Mouse (Mus musculus) ES-Bruce4 (cell line): Measurements from ENCODE around the gene Nmnat2. TPM values are rescaled to one million over a fixed set of nuclear protein-coding genes. Genes with fewer than 3 reads are reported as not detected.
A peak's percentile ranks its signal among the peaks of the same experiment; 100 is the strongest.

Experiments
- H3K27ac ChIP-seq: 2 replicates; pipeline ENCODE4 v1.5.1; 2012; ENCODE audit warnings: low read length, inconsistent platforms; ENCODE audit not compliant: insufficient read depth
- H3K27me3 ChIP-seq: 2 replicates; pipeline ENCODE4 v1.6.1; 2012; ENCODE audit warnings: mild to moderate bottlenecking, low read length, inconsistent platforms; ENCODE audit not compliant: control insufficient read depth, poor library complexity, insufficient read depth, severe bottlenecking
- H3K36me3 ChIP-seq: 2 replicates; pipeline ENCODE4 v1.6.1; 2012; ENCODE audit warnings: inconsistent platforms, mild to moderate bottlenecking, low read length, moderate library complexity; ENCODE audit not compliant: control insufficient read depth, poor library complexity, insufficient read depth, severe bottlenecking
- H3K4me1 ChIP-seq: one replicate; pipeline ENCODE4 v1.8.1; 2011; ENCODE audit warnings: low read length; ENCODE audit not compliant: control insufficient read depth, insufficient read depth
- H3K4me3 ChIP-seq: 2 replicates; pipeline ENCODE4 v1.5.1; 2011; ENCODE audit warnings: low read depth, mild to moderate bottlenecking, low read length
- H3K9ac ChIP-seq: 2 replicates; pipeline ENCODE4 v1.6.1; 2012; ENCODE audit warnings: low read depth, mild to moderate bottlenecking, inconsistent platforms; ENCODE audit not compliant: poor library complexity, severe bottlenecking
- H3K9me3 ChIP-seq: replicated peaks from 2 replicates; pipeline ENCODE4 v1.6.1; 2012; ENCODE audit warnings: mild to moderate bottlenecking, low read length, inconsistent platforms; ENCODE audit not compliant: control insufficient read depth, poor library complexity, insufficient read depth, severe bottlenecking
- CTCF ChIP-seq: IDR thresholded peaks from one replicate; pipeline ENCODE4 v1.8.1; 2011; ENCODE audit warnings: low read depth, low read length
- EP300 ChIP-seq: IDR thresholded peaks from 2 replicates; pipeline ENCODE4 v1.6.1; 2011; ENCODE audit warnings: low read depth, low read length; ENCODE audit not compliant: insufficient read depth
- POLR2A ChIP-seq: IDR thresholded peaks from one replicate; pipeline ENCODE4 v1.8.1; 2011; ENCODE audit warnings: low read length; ENCODE audit not compliant: insufficient read depth
- polyA plus RNA-seq: library from polyadenylated mRNA; stranded (reverse); fragments of >200 nt; gene quantifications from 2 replicates; pipeline ENCODE4 v1.2.4, GENCODE M21; 2011; ENCODE audit warnings: low read depth; ENCODE audit not compliant: missing spikeins, insufficient read depth, insufficient read length

Gene Nmnat2
- polyA plus RNA-seq, 1 experiment = 35.6 TPM

- Histone ChIP-seq H3K9ac (no peak overlapping the region), H3K4me1 (peaks cover 6% of the 10 kb centered on the region), H3K27ac (peak overlapping the region; percentile 93), H3K27me3 (no peaks in the 10 kb centered on the region), H3K9me3 (no peaks in the 10 kb centered on the region), H3K36me3 (no peaks in the 10 kb centered on the region), H3K4me3 (no peak overlapping the region)
- no peak for TF ChIP-seq POLR2A
- no peak for TF ChIP-seq CTCF
- peak; percentile 51; the same call in 1 of the 2 replicates for TF ChIP-seq EP300
These were observed 142.4 kb downstream of the Nmnat2 start for GRCm38 (mm10) chr1:153097017-153097675.

GRCm38 (mm10) chr1:153098586-153098985 is 143.8 kb downstream of the Nmnat2 start:
- Histone ChIP-seq H3K36me3 (no peaks in the 10 kb centered on the region), H3K27me3 (no peaks in the 10 kb centered on the region), H3K9ac (no peak overlapping the region; the same call in 1 of the 2 replicates), H3K9me3 (no peaks in the 10 kb centered on the region), H3K4me1 (peaks cover 8% of the 10 kb centered on the region), H3K27ac (peak overlapping the region; percentile 67), H3K4me3 (no peak overlapping the region)
- TF ChIP-seq POLR2A (no peak), CTCF (no peak), EP300 (0 out of 2 replicates have a peak, but pooled peaks have one; percentile 8)

- H3K9ac ChIP-seq = peak overlapping the region; percentile 43
- H3K27ac ChIP-seq = peak overlapping the region; percentile 24
- H3K9me3 ChIP-seq = no peaks in the 10 kb centered on the region
- no peaks in the 10 kb centered on the region for H3K36me3 ChIP-seq
- H3K4me3 ChIP-seq = peak overlapping the region; percentile 14
- TF ChIP-seq POLR2A (no peak), EP300 (no peak), CTCF (no peak)
- H3K4me1 ChIP-seq = peaks cover 8% of the 10 kb centered on the region
- H3K27me3 ChIP-seq = no peaks in the 10 kb centered on the region
These were observed 146.1 kb downstream of the Nmnat2 start for GRCm38 (mm10) chr1:153100912-153101311.

GRCm38 (mm10) chr1:153101327-153101880 is 146.6 kb downstream of the Nmnat2 start:
- TF ChIP-seq POLR2A (no peak), CTCF (peak; percentile 17)
- H3K27me3 ChIP-seq = no peaks in the 10 kb centered on the region
- H3K9me3 ChIP-seq = no peaks in the 10 kb centered on the region
- peaks cover 8% of the 10 kb centered on the region for H3K4me1 ChIP-seq
- H3K9ac ChIP-seq = peak overlapping the region; percentile 43
- peak overlapping the region; percentile 14 for H3K4me3 ChIP-seq
- H3K36me3 ChIP-seq = no peaks in the 10 kb centered on the region
- peak overlapping the region; percentile 24 for H3K27ac ChIP-seq

- Histone ChIP-seq H3K4me1 (peaks cover 7% of the 10 kb centered on the region), H3K9me3 (no peaks in the 10 kb centered on the region), H3K36me3 (no peaks in the 10 kb centered on the region), H3K4me3 (no peak overlapping the region), H3K27me3 (no peaks in the 10 kb centered on the region), H3K9ac (no peak overlapping the region), H3K27ac (0 out of 2 replicates have a peak overlapping the region, but pooled peaks have one; percentile 12)
- TF ChIP-seq EP300 (no peak), CTCF (no peak), POLR2A (no peak)
These were observed 147.7 kb downstream of the Nmnat2 start for GRCm38 (mm10) chr1:153102296-153103185.
